Mouse (Mus musculus) spleen, adult 2 months (tissue): ENCODE data around the gene Olfr65.

Experiments
- CTCF ChIP-seq: fragments of 200-500 bp; IDR thresholded peaks from 2 replicates; pipeline ENCODE4 v1.5.1; 2011; ENCODE audit warnings: mild to moderate bottlenecking, inconsistent platforms; ENCODE audit not compliant: insufficient read depth, insufficient read length, insufficient replicate concordance; ENCODE audit errors: extremely low read depth
- POLR2A ChIP-seq: fragments of 200-500 bp; IDR thresholded peaks from 2 replicates; pipeline ENCODE4 v1.6.1; 2011; ENCODE audit warnings: low read depth, low read length, inconsistent platforms

- TF ChIP-seq CTCF (no peak), POLR2A (no peak)
Measured at GRCm38 (mm10) chr7:103877093-103877492, 26.2 kb upstream of the Olfr65 start.
